Mouse (Mus musculus) hindbrain, postnatal 0 days (tissue): ENCODE measurements around the gene Dennd4b. TPM values are rescaled to one million over a fixed set of nuclear protein-coding genes. Genes with fewer than 3 reads are reported as not detected.
A peak's percentile ranks its signal among the peaks of the same experiment; 100 is the strongest.

Source experiments
- ATAC-seq: fragments of 200-750 bp; cut with Nextera tagmentation; 2 replicates; pipeline ENCODE4 v1.8.0; 2017; ENCODE audit warnings: mild to moderate bottlenecking, moderate TSS enrichment, moderate library complexity
- DNase-seq: peaks from one replicate; pipeline ENCODE4 v3.0.0-alpha.2; 2015; ENCODE audit warnings: low spot score
- H3K27ac ChIP-seq: fragments of 300-500 bp; sonication (generic); 2 replicates; pipeline ENCODE4 v1.5.1; 2014; ENCODE audit warnings: mild to moderate bottlenecking
- H3K27me3 ChIP-seq: fragments of 300-500 bp; sonication (generic); 2 replicates; pipeline ENCODE4 v1.6.1; 2014; ENCODE audit warnings: low read length, mixed read lengths; ENCODE audit not compliant: insufficient read depth
- H3K36me3 ChIP-seq: fragments of 300-500 bp; sonication (generic); 2 replicates; pipeline ENCODE4 v1.6.1; 2014; ENCODE audit warnings: low read length, mixed read lengths; ENCODE audit not compliant: insufficient read depth
- H3K4me1 ChIP-seq: fragments of 300-500 bp; sonication (generic); 2 replicates; pipeline ENCODE4 v1.6.1; 2014; ENCODE audit warnings: antibody characterized with exemption, low read length, mixed read lengths; ENCODE audit not compliant: insufficient read depth
- H3K4me2 ChIP-seq: fragments of 300-500 bp; sonication (generic); 2 replicates; pipeline ENCODE4 v1.6.1; 2014; ENCODE audit warnings: low read depth, mild to moderate bottlenecking, low read length, moderate library complexity, mixed read lengths
- H3K4me3 ChIP-seq: fragments of 300-500 bp; sonication (generic); 2 replicates; pipeline ENCODE4 v1.5.1; 2014; ENCODE audit warnings: low read length
- H3K9ac ChIP-seq: fragments of 300-500 bp; sonication (generic); replicated peaks from 2 replicates; pipeline ENCODE4 v1.6.1; 2014; ENCODE audit warnings: mild to moderate bottlenecking, low read length, moderate library complexity, mixed read lengths
- H3K9me3 ChIP-seq: fragments of 300-500 bp; sonication (generic); 2 replicates; pipeline ENCODE4 v1.6.1; 2016; ENCODE audit warnings: low read length, mixed read lengths
- CTCF ChIP-seq: IDR thresholded peaks from 2 replicates; pipeline ENCODE4 v1.5.1; 2016; ENCODE audit warnings: antibody characterized with exemption, control low read depth, low read depth
- WGBS: fragments of 180-500 bp; shearing (Covaris S2); extraction: QIAGEN DNeasy Blood & Tissue Kit; methylation state at CpG from one replicate; pipeline ENCODE4 v1.1.7; 2014; 5-methylcytosine and 5-hydroxymethylcytosine counted together
- polyA plus RNA-seq: library from polyadenylated mRNA; unstranded; fragments of >200 nt; fragmentation: Nextera tagmentation; extraction: Ambion mirVana; gene quantifications from 2 replicates; pipeline ENCODE4 v1.2.1, GENCODE M21; 2015
- total RNA-seq: library from RNA; depleted of rRNA; stranded (reverse); fragments of >200 nt; gene quantifications from 2 replicates; pipeline ENCODE4 v1.2.3, GENCODE M21; 2014

The Dennd4b gene
- total and polyA plus RNA-seq, 2 experiments from 2014 or later = 5.9 to 38.8 TPM

DNA sequence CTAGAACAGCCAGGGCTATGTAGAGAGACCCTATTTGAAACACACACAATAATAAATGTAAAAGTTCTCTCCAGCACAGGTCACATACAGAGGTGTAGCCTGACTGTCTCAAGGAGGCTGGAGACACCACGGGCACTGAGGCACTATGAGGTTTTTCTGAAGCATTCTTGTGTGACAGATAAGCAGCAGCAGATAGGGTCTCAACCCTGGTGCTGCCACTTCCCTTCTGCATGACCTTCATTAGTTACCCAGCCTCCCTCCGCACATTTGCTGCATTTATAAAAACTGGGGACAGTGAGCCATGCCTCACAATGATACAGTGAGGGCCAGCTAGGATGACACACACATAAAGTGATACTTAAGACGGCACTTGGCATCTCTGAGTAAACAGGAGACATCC lies 42.0 kb upstream of the Dennd4b start:
- DNase-seq (no peak), ATAC-seq (no peak)
- Histone ChIP-seq H3K36me3 (no peaks in the 10 kb centered on the region), H3K27me3 (no peaks in the 10 kb centered on the region), H3K4me2 (no peak overlapping the region), H3K27ac (no peak overlapping the region), H3K9me3 (no peaks in the 10 kb centered on the region), H3K9ac (0 out of 2 replicates have a peak overlapping the region, but pooled peaks have one; percentile 9), H3K4me1 (peaks cover 5% of the 10 kb centered on the region; the same call in 1 of the 2 replicates), H3K4me3 (no peak overlapping the region)
- TF ChIP-seq CTCF = no peak
- WGBS = 88% methylated on average over 3 of the region's 3 CpGs

DNA sequence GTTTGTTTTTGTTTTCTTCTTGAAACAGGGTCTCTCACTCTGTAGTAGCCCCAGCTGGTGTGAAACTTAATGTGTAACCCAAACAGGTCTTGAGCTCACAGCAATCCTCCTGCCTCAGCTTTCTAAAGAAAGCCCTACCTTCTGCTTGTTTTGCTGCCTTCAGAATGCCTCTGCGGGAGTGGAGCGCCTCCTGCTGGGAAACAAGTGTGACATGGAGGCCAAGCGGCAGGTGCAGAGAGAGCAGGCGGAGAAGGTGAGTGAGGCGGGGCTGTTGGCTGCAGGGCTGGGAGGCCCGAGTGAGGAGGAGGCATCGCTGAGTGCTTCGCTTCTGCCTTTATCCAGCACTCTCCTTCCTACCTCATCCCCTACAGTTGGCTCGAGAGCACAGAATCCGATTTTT lies 40.7 kb upstream of the Dennd4b start:
- H3K9me3 ChIP-seq = no peaks in the 10 kb centered on the region
- TF ChIP-seq CTCF = 0 out of 2 replicates have a peak, but pooled peaks have one; percentile 6
- no peak overlapping the region for H3K9ac ChIP-seq
- H3K36me3 ChIP-seq = no peaks in the 10 kb centered on the region
- no peak overlapping the region for H3K27ac ChIP-seq
- 85% methylated on average over 10 of the region's 10 CpGs for whole genome bisulfite sequencing
- H3K4me2 ChIP-seq = no peak overlapping the region
- H3K27me3 ChIP-seq = no peaks in the 10 kb centered on the region
- H3K4me3 ChIP-seq = no peak overlapping the region
- ATAC-seq (no peak), DNase-seq (no peak)
- H3K4me1 ChIP-seq = peaks cover 5% of the 10 kb centered on the region; the same call in 1 of the 2 replicates

DNA sequence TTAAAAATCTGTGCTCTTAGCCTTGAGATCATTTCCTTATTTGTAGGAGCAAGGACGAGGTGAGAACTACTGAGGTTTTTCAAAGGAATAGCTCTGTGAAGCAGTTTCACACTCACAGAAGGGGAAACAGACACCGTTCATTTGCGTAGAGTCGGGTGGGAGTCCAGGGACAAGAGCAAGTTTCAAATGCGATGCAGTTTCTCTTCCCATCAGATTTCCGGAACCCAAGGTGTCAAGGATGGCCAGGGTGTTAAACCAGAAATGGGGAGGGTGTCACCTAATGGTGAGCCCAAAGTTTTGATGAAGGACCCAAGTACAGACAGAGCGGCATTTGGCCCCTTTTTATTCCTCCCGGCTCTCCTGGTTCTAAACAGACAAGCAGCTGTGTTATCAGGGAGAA lies 33.9 kb upstream of the Dennd4b start:
- no peak for TF ChIP-seq CTCF
- 18% methylated on average over 8 of the region's 8 CpGs for WGBS

DNA sequence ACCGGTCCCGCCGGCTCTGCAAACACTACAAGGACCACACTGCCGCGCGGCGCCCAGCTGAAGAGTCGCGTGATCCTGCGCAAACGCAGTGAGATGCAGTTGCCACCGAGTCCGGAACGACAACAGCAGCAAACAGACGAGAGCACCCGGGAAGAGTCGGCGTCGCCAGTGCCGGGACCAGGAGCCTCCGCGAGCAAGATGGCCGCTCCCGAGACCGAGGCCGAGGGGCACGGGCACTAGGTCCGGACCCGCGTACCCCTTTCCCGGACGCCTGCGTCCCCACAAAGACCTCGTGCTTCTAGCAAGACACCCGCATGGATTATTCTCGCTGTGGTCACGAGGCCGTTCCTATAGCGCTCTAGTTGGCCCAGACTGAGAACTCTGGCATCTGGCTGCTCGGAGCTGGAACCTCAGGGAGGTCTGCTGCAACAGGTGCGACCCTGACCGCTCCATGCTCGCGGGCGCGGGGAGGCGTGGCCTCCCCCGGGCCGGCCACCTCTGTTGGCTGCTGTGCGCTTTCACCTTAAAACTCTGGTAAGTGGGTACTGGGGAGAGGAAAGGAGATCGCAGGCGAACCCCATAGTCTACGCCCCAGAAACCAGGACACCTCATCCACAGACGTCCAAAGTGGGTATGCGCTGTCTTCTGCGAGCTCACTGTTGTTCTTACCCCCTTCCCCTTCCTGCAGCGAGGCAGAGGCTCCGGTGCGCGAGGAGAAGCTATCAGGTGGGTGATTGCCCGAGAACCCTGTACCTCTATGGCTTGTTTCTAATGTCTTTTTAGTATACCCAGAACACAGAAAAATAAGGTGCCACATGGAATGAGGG lies 33.3 kb upstream of the Dennd4b start, which contains the start of gene Jtb:
TSS of gene Jtb (plus strand) at position 91 of the 827 bp plus-strand sequence.
- H3K4me3 ChIP-seq = peak within 1 kb of the TSS; percentile 85
- under 1% methylated on average over 61 of the region's 61 CpGs for WGBS
- H3K27me3 ChIP-seq = no peaks in the 10 kb centered on the region
- peaks cover 10% of the 10 kb centered on the region for H3K36me3 ChIP-seq
- H3K9me3 ChIP-seq = no peaks in the 10 kb centered on the region
- DNase-seq = peak; percentile 97
- peak within 1 kb of the TSS; percentile 82 for H3K4me2 ChIP-seq
- peak within 1 kb of the TSS; percentile 87 for H3K9ac ChIP-seq
- ATAC-seq = peak; percentile 99
- peak within 1 kb of the TSS; percentile 90 for H3K27ac ChIP-seq
- TF ChIP-seq CTCF = peak; percentile 19
- peaks cover 9% of the 10 kb centered on the region for H3K4me1 ChIP-seq

More for the DNA sequence above, 33.9 kb upstream of the Dennd4b start:
- Histone ChIP-seq H3K9me3 (no peaks in the 10 kb centered on the region), H3K9ac (peak overlapping the region; percentile 87; the same call in 1 of the 2 replicates), H3K4me2 (peak overlapping the region; percentile 82), H3K27me3 (no peaks in the 10 kb centered on the region), H3K27ac (peak overlapping the region; percentile 90; the same call in 1 of the 2 replicates), H3K4me1 (peaks cover 9% of the 10 kb centered on the region), H3K36me3 (peaks cover 10% of the 10 kb centered on the region), H3K4me3 (peak overlapping the region; percentile 85)
- ATAC-seq = no peak
- no peak for DNase-seq

DNA sequence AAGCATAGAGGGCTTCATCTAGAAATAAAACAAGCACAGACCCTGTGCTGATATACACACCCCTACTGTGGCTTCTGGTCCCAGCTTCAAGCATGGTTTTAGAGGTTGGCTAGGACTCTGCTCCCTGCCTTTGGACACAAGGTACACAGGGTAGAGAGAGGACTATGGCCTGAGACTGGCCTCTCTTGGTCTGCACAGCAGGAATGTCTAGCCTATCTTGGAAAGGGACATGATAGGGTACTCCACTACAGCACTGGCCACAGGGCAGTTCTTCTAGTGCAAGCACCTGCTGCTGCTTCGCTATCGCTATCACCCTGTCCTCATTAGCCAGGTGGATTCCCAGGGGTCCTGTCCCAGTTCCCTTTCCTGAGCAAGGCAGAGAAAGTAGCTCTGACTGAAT lies 23.7 kb upstream of the Dennd4b start:
- Histone ChIP-seq H3K9me3 (no peaks in the 10 kb centered on the region), H3K4me1 (peaks cover 6% of the 10 kb centered on the region; the same call in 1 of the 2 replicates), H3K4me3 (no peak overlapping the region), H3K36me3 (no peaks in the 10 kb centered on the region), H3K27ac (no peak overlapping the region), H3K4me2 (no peak overlapping the region), H3K27me3 (no peaks in the 10 kb centered on the region), H3K9ac (no peak overlapping the region)
- 88% methylated on average over 2 of the region's 2 CpGs for WGBS
- DNase-seq = peak; percentile 18
- ATAC-seq = no peak
- no peak for TF ChIP-seq CTCF

DNA sequence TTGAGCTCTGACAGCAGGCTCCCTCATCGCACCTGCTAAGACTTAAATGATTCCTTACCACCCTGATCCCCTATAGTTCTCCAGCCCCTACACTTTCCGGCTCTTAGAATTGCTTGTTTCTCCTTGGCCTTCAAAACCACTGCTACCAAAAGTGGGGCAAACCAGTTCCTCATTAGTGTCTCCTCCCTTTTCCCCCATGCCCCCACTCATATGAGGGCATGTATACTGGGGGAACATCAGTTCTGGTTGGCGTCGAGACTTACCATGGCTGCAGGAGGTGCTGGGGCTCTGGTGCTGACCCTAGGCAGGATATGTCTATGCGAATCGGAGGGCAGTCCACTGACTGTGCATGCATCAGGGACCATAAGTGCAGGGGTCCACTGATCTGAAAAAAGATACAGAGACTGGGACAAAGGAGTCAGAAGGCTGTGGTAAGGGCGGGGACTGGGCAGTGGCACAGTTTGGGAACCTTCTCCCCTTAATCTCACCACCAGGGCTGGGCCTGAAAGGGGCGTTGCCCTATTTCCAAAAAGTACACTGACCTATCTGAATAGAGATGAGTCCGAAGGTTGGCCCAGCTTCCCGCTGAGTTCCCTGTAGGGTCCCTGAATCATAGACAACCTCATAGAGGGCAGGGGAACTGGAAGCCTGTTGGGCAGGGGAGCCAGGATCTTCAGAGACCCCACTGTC lies 23.2 kb upstream of the Dennd4b start:
- no peaks in the 10 kb centered on the region for H3K9me3 ChIP-seq
- peaks cover 6% of the 10 kb centered on the region; the same call in 1 of the 2 replicates for H3K4me1 ChIP-seq
- WGBS = 83% methylated on average over 10 of the region's 10 CpGs
- H3K27me3 ChIP-seq = no peaks in the 10 kb centered on the region
- H3K4me2 ChIP-seq = no peak overlapping the region
- H3K36me3 ChIP-seq = no peaks in the 10 kb centered on the region
- DNase-seq (no peak), ATAC-seq (no peak)
- H3K27ac ChIP-seq = no peak overlapping the region
- TF ChIP-seq CTCF = no peak
- no peak overlapping the region for H3K9ac ChIP-seq
- no peak overlapping the region for H3K4me3 ChIP-seq
